Mouse (Mus musculus) lung, postnatal 36 days (tissue): ENCODE results near the gene Spag7.

Source experiments
- DNase-seq: peaks from one replicate; pipeline ENCODE4 v3.0.0; 2022; ENCODE audit warnings: mixed read lengths

Spag7 gene

GRCm38 (mm10) chr11:70639976-70640375, 29.2 kb downstream of the Spag7 start:
- peak; percentile 46 for DNase-seq

DNA sequence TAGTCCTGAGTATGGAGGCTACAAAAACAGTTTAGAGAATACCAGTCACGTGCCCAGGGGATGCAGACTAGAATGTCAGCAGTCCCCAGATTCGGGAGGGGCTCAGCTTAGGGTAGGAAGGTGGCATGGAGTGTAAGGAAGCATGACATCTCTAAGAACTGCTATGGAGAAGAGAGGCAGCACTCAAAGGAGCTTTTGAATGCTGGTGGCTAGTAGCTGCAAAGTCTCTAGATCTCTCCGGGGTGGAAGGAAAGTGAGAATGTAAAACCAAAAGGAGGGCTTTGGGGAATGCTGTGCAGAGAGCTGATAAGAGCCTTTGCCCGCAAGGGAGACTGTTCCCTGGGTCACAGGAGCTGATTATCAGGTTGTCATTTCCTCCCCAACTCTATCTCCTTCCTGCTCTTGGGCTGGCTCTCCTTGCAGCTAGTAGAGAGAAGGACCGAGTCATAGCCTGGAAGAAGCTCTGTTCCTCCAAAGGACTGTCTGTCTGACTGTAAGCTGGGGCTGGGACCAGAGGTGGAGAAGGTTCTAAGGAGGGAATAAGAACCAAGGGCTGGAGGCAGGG, 30.4 kb downstream of the Spag7 start, which contains the start of gene Gp1ba:
Gp1ba (plus strand) TSS at position 409 of the 565 bp plus-strand sequence.
- no peak for DNase-seq

DNA sequence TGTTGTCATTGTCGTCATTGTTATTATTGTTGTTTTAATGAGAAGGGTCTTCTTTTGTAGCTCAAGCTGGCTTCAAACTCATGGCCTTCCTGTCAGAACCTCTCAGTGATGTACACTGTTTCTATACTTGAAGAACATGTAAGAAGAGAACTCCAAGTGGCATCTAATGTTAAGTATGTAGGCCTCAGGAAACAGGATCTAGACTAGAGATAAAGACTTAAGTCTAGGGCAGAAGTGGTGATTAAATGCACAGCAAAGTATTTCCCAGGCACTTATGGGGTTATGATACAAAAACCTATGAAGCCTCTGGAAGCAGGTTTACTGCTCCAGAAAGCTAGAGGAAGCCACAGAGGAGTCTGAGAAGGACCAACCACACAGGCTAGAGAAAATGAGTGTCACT, 30.9 kb downstream of the Spag7 start:
- DNase-seq, result no peak

DNA sequence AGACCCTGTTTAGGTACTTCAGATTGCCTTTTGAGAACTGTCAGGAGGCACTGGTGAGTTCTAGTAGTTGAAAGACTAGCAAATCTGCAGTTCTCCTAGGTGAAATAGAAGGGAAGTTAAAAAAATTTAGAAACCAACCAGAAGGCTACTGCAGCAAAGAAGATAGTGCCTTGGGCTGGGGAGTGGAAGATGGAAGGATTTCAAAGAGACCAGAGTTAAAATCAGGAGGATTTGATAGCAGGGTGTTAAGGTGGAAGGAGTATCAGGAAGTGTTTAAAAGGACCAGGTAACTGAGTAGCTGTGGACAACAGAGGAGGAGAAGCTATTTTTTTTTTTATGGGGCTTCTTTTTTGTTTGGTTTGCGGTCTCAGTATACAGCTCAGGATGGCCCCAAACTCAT, 31.5 kb downstream of the Spag7 start:
- DNase-seq, result no peak

DNA sequence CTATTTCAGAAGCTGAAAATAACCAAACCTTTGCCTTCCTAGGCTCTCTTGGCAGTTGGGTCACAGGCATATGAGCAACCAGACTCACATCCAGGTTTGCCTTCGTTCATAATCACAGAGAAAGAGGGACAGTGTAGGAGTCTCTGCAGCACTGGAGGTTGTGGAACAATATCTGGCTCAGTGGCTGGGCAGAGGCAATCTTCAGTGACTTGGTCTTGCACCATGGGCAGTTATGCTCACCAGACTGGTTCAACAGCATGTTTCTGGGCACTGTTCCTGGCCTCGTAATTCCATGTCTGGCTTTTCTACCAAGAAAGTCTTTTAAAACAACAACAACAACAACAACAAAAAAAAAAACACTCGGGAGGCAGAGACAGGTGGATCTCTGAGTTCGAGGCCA, 33.6 kb downstream of the Spag7 start:
- DNase-seq, result no peak

DNA sequence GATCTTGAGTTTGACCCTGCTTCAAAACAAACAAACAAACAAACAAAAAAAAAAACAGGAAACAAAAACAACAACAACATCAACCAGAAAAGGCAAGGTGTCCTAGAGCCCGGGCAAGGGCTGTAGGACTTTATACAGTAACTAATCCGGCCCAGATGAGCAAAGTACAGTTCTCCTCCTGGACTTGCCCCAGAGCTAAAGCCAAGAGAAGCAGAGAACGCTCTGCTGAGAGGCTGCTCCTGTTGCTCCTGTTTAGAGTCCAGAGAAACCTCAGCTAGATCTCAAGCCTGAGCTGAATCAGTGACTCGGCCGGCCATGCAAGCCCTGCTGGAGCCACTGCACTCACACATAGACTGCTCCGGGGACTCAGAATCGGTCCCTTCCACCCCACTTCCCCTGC, 39.1 kb downstream of the Spag7 start:
- DNase-seq, result no peak

GRCm38 (mm10) chr11:70629557-70629956, 39.7 kb downstream of the Spag7 start:
- peak; percentile 51 for DNase-seq

GRCm38 (mm10) chr11:70628431-70628830, 40.8 kb downstream of the Spag7 start:
- no peak for DNase-seq

- DNase-seq, result no peak
Observed at GRCm38 (mm10) chr11:70626877-70627276, 42.3 kb downstream of the Spag7 start.

- peak; percentile 72 for DNase-seq
Observed at GRCm38 (mm10) chr11:70625473-70625872, 43.7 kb downstream of the Spag7 start.

GRCm38 (mm10) chr11:70623053-70623742, 46.0 kb downstream of the Spag7 start:
- no peak for DNase-seq

DNA sequence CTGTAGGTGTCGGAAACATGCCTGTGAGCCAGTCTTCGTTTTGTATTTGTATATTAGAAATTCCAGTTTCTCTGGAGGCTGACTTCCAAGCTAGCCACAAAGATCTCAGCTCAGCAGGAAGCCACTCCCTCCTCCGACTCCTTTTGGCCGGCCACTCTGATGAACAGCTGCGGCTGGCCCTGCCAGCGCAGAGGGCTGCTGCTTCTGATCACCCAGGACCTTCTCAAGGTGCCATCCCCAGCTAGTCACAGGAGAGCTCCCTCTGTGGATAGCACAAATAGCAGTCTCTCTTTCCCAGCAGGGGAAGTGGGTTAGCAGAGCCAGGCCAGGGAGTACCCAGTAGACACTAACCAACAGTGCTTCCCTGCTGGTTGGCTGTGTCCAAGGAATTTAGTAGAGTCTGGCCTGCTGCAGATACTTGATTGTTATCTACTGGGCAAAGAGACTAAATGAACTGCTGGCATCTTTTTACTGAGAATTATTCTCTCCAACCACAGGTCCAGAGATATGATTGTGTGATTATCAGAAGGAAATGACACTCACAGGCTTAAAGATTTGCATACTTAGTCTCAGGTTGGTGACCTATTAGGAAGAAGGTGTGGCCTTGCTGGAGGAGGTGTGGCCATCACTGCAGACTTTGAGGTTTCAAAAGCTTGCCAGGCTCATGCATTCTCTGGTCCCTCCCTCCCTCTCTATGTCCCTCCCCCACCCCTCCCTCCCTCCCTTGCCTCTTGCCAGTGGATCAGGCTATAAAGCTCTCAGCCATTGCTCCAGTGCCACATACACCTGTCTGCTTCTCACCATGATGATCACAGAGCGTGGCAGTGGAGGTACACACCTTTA, 47.0 kb downstream of the Spag7 start:
- DNase-seq, result peak; percentile 35

- DNase-seq, result no peak
Observed at GRCm38 (mm10) chr11:70619101-70619500, 50.1 kb downstream of the Spag7 start, which contains the start of gene Chrne. TSS of gene Chrne (minus strand) at chr11:70619216.

DNA sequence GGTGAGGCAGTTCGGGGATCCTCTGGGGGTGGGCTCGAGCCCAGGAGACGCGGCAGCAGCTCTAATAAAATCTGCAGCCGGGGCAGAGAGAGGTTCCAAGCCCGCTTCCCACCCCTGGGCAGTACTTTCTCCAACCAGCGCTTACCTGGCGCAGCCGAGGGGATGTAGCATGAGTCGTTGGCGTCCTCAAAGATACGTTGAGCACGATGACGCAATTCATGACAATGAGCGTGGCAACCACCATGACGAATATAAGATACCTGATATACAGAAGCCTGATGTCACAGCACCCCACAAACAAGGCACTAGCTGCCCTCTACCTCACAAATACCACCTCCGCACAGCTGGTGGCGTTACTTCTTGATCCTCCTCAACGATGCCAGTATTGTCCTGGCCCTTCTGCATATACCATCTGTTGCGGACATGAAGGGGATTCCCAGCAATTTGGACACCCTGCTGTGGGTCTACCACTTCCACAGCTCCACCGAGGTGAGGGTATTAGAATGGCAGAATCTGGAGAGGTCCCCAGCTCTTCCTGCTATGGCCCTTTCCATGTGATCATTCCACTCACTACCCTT, 53.6 kb downstream of the Spag7 start, which contains the start of gene 4930544D05Rik:
4930544D05Rik (plus strand) TSS at position 333 of the 578 bp plus-strand sequence.
- DNase-seq, result no peak

GRCm38 (mm10) chr11:70615074-70615473, 54.1 kb downstream of the Spag7 start:
- peak; percentile 89 for DNase-seq
